Mouse (Mus musculus): ENCODE data around the gene Dctn3. TPM values are rescaled to one million over a fixed set of nuclear protein-coding genes. Genes with fewer than 3 reads are reported as not detected.
"Not testable (repeated sequence)": the region's sequence is repeated elsewhere in the genome, so short reads cannot be mapped to it uniquely, and the experiment has no call there.

Gene Dctn3
- 10 to 100 TPM in 14 of 26 experiments, 1 to 10 TPM in 12; 2.7 to 20.1 (median 10.4) TPM for total RNA-seq (2018; cell fraction: chromatin; rRNA removed)
- 10 to 100 TPM; 59.2 to 85.1 (median 73.9) TPM for total RNA-seq (2018; cell fraction: cytosol; rRNA removed)
- total RNA-seq (2018; cell fraction: nucleus; rRNA removed): 10 to 100 TPM in 24 of 26 experiments, 1 to 10 TPM in 2; 8.5 to 36.2 (median 21.4) TPM
- polyA plus RNA-seq (2018): 34.4 to 93.4 TPM (median 69.6 TPM) in 3 replicates

GRCm38 (mm10) chr4:41722918-41723351, at the start of gene Dctn3:
Gene Dctn3 (minus strand): TSS chr4:41723170.
- under 1% methylated on average over 27 of the region's 27 CpGs for WGBS (ENCODE audit: missing documents)

GRCm38 (mm10) chr4:41767301-41767700, 44.3 kb upstream of the Dctn3 start:
- 85% methylated on average over 10 of the region's 10 CpGs for WGBS (ENCODE audit: missing documents)
- not testable (repeated sequence) for H3K36me3 ChIP-seq (ENCODE audit: inconsistent target); H3K79me2 ChIP-seq (ENCODE audit: inconsistent target); H3K4me3 ChIP-seq (ENCODE audit: inconsistent target); H3K27ac ChIP-seq

More at GRCm38 (mm10) chr4:41722918-41723351, at the start of gene Dctn3:
- H3K36me3 ChIP-seq (ENCODE audit: inconsistent target): peaks cover 27% of the 10 kb centered on the region
- peaks cover 17% of the 10 kb centered on the region for H3K79me2 ChIP-seq (ENCODE audit: inconsistent target)
- peak within 1 kb of the TSS; percentile 21; the same call in 1 of the 2 replicates for H3K27ac ChIP-seq
- H3K4me3 ChIP-seq (ENCODE audit: inconsistent target): peak within 1 kb of the TSS; percentile 95

DNA sequence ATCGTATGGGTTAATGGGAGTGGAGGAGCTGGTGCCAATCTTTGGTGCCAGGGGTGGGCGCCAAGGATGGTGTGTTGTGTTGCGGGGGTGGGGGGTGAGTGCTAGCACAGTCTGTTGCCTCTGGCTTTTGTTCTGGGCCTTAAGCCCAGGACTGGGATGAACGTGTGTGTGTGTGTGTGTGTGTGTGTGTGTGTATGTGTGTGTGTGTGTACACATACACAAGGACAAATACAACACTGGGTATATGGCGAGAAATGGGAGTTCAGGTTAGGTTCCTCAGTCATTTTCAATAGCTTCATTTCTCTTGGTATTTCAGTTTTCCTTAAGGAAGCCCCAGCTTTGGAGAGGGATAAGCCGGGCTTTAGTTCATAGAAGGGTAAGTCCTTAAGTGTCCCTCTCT, 40.2 kb upstream of the Dctn3 start:
- not testable (repeated sequence) for H3K36me3 ChIP-seq (ENCODE audit: inconsistent target); H3K27ac ChIP-seq; H3K4me3 ChIP-seq (ENCODE audit: inconsistent target); H3K79me2 ChIP-seq (ENCODE audit: inconsistent target)
- WGBS (ENCODE audit: missing documents): 78% methylated on average over 1 of the region's 6 CpGs

- H3K36me3 ChIP-seq (ENCODE audit: inconsistent target); H3K79me2 ChIP-seq (ENCODE audit: inconsistent target); H3K4me3 ChIP-seq (ENCODE audit: inconsistent target); H3K27ac ChIP-seq: not testable (repeated sequence)
- 93% methylated on average over 8 of the region's 8 CpGs for WGBS (ENCODE audit: missing documents)
Observed at GRCm38 (mm10) chr4:41762688-41763114, 39.7 kb upstream of the Dctn3 start.

- H3K4me3 ChIP-seq (ENCODE audit: inconsistent target): no peak overlapping the region
- H3K79me2 ChIP-seq (ENCODE audit: inconsistent target): no peaks in the 10 kb centered on the region
- peaks cover 7% of the 10 kb centered on the region; the same call in 1 of the 2 replicates for H3K36me3 ChIP-seq (ENCODE audit: inconsistent target)
- H3K27ac ChIP-seq: no peak overlapping the region
- 71% methylated on average over 7 of the region's 8 CpGs for WGBS (ENCODE audit: missing documents)
Observed at GRCm38 (mm10) chr4:41762099-41762687, 39.2 kb upstream of the Dctn3 start.

DNA sequence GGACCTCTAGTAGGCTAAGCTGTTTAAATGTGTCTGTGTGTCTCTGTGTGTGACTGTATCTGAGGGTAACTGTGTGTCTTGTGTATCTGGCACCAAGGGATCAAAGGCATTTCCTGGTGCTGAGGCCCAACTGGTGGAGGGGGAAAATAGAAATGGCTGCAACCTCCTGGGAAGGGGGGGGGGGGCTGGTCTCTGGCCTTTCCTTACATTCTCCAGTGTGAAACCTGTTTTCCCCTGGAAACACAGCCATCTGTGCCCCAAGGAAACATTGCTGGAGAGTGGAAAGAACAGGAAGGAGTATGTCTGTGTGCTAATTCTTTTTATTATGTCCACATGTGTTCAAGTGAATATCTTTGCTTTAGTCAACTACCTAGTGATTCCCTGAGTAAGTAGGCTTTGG, 38.7 kb upstream of the Dctn3 start:
- Histone ChIP-seq H3K4me3 (ENCODE audit: inconsistent target) (no peak overlapping the region), H3K79me2 (ENCODE audit: inconsistent target) (no peaks in the 10 kb centered on the region), H3K27ac (no peak overlapping the region), H3K36me3 (ENCODE audit: inconsistent target) (peaks cover 7% of the 10 kb centered on the region; the same call in 1 of the 2 replicates)

- H3K79me2 ChIP-seq (ENCODE audit: inconsistent target): no peaks in the 10 kb centered on the region
- 61% methylated on average over 4 of the region's 4 CpGs for WGBS (ENCODE audit: missing documents)
- H3K36me3 ChIP-seq (ENCODE audit: inconsistent target): peaks cover 7% of the 10 kb centered on the region; the same call in 1 of the 2 replicates
- peak overlapping the region; percentile 35 for H3K4me3 ChIP-seq (ENCODE audit: inconsistent target)
- H3K27ac ChIP-seq: no peak overlapping the region
Observed at GRCm38 (mm10) chr4:41760911-41761310, 37.9 kb upstream of the Dctn3 start.

GRCm38 (mm10) chr4:41760288-41760721, 37.3 kb upstream of the Dctn3 start:
- WGBS (ENCODE audit: missing documents): 2% methylated on average over 15 of the region's 15 CpGs
- Histone ChIP-seq H3K36me3 (ENCODE audit: inconsistent target) (peaks cover 7% of the 10 kb centered on the region; the same call in 1 of the 2 replicates), H3K4me3 (ENCODE audit: inconsistent target) (peak overlapping the region; percentile 35), H3K27ac (no peak overlapping the region), H3K79me2 (ENCODE audit: inconsistent target) (no peaks in the 10 kb centered on the region)

DNA sequence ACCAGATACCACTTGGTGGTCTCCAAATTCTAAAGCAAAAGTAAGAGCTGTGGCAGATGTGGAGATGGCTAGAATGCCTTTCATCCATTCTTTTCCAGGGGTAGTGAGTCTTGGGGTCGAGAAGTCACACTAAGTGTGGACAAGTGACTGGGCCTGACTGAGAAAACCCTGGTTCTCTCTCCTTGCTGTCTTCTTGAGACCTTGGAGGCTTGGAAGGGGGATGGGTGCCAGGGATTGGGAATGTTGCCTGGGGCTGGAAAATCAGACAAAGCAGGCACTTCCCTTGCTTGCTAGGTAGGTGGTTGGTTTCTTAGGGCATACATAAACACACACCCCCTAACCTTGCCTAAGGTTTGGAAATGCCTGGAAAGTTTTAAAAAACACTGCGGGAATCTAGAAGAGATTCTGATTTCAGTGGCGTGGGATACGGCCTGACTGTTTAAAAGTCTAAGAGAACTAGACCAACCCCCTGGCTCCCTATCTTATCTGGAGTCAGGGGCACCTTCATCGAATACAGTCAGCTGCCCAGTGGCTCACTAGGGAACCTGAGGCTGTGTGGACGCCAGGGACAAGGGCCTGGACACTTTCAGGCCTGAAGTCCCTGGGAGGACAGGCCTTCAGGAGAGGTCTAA, 36.8 kb upstream of the Dctn3 start:
- Histone ChIP-seq H3K36me3 (ENCODE audit: inconsistent target) (peaks cover 7% of the 10 kb centered on the region; the same call in 1 of the 2 replicates), H3K79me2 (ENCODE audit: inconsistent target) (no peaks in the 10 kb centered on the region), H3K4me3 (ENCODE audit: inconsistent target) (no peak overlapping the region), H3K27ac (no peak overlapping the region)
- WGBS (ENCODE audit: missing documents): 67% methylated on average over 6 of the region's 6 CpGs

GRCm38 (mm10) chr4:41759206-41759605, 36.2 kb upstream of the Dctn3 start:
- Histone ChIP-seq H3K4me3 (ENCODE audit: inconsistent target) (no peak overlapping the region), H3K36me3 (ENCODE audit: inconsistent target) (peaks cover 7% of the 10 kb centered on the region; the same call in 1 of the 2 replicates), H3K27ac (no peak overlapping the region), H3K79me2 (ENCODE audit: inconsistent target) (no peaks in the 10 kb centered on the region)
- WGBS (ENCODE audit: missing documents): 38% methylated on average over 9 of the region's 9 CpGs

- Histone ChIP-seq H3K4me3 (ENCODE audit: inconsistent target) (no peak overlapping the region), H3K27ac (no peak overlapping the region)
- WGBS (ENCODE audit: missing documents): 88% methylated on average over 4 of the region's 4 CpGs
Observed at GRCm38 (mm10) chr4:41758701-41759100, 35.7 kb upstream of the Dctn3 start.

GRCm38 (mm10) chr4:41758021-41758420, 35.1 kb upstream of the Dctn3 start:
- 94% methylated on average over 11 of the region's 11 CpGs for WGBS (ENCODE audit: missing documents)
- H3K27ac ChIP-seq: no peak overlapping the region
- peaks cover 7% of the 10 kb centered on the region; the same call in 1 of the 2 replicates for H3K36me3 ChIP-seq (ENCODE audit: inconsistent target)
- H3K4me3 ChIP-seq (ENCODE audit: inconsistent target): no peak overlapping the region
- no peaks in the 10 kb centered on the region for H3K79me2 ChIP-seq (ENCODE audit: inconsistent target)

More at GRCm38 (mm10) chr4:41758701-41759100, 35.7 kb upstream of the Dctn3 start:
- Histone ChIP-seq H3K36me3 (ENCODE audit: inconsistent target) (peaks cover 7% of the 10 kb centered on the region; the same call in 1 of the 2 replicates), H3K79me2 (ENCODE audit: inconsistent target) (no peaks in the 10 kb centered on the region)

GRCm38 (mm10) chr4:41757321-41757720, 34.4 kb upstream of the Dctn3 start:
- 92% methylated on average over 13 of the region's 13 CpGs for WGBS (ENCODE audit: missing documents)
- no peaks in the 10 kb centered on the region for H3K79me2 ChIP-seq (ENCODE audit: inconsistent target)
- peaks cover 7% of the 10 kb centered on the region; the same call in 1 of the 2 replicates for H3K36me3 ChIP-seq (ENCODE audit: inconsistent target)
- no peak overlapping the region for H3K27ac ChIP-seq
- no peak overlapping the region for H3K4me3 ChIP-seq (ENCODE audit: inconsistent target)

- Histone ChIP-seq H3K36me3 (ENCODE audit: inconsistent target) (peaks cover 7% of the 10 kb centered on the region; the same call in 1 of the 2 replicates), H3K79me2 (ENCODE audit: inconsistent target) (no peaks in the 10 kb centered on the region), H3K27ac (peak overlapping the region; percentile 75; the same call in 1 of the 2 replicates), H3K4me3 (ENCODE audit: inconsistent target) (peak overlapping the region; percentile 83)
- WGBS (ENCODE audit: missing documents): 51% methylated on average over 8 of the region's 8 CpGs
Observed at GRCm38 (mm10) chr4:41756440-41756839, 33.5 kb upstream of the Dctn3 start.
